Mouse (Mus musculus) splenic B cell, adult 2 months (primary cell): ENCODE data around the gene Clec2i.

ENCODE experiments used
- DNase-seq: peaks from one replicate; pipeline ENCODE4 v3.0.0-alpha.2; 2011; ENCODE audit warnings: low read depth, low spot score
- H3K27me3 ChIP-seq: 2 replicates; pipeline ENCODE4 v1.6.1; 2012; ENCODE audit warnings: mild to moderate bottlenecking, low read length, moderate library complexity, mixed read lengths; ENCODE audit not compliant: control insufficient read depth, poor library complexity, insufficient read depth, severe bottlenecking
- H3K36me3 ChIP-seq: 2 replicates; pipeline ENCODE4 v1.6.1; 2012; ENCODE audit warnings: mild to moderate bottlenecking, low read length, moderate library complexity, mixed read lengths; ENCODE audit not compliant: control insufficient read depth, poor library complexity, insufficient read depth, severe bottlenecking

Gene Clec2i

DNA sequence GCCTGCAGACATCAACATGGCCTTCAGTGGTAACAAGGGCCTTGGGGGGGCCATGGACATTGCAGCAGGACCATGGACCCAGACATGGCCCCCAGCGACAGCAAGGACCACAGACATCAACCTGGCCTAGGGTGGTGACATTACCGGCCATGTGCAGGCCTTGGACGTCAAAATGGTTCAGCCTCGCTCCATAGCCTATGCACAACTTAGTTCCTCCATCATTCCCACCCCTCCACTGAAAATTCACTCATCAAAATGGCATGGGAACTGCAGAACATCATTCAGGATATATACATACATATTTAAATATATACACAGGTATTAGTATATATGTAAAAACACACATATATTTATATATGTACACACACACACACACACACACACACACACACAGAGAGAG is 40.0 kb upstream of the Clec2i start:
- no peak for DNase-seq
- Histone ChIP-seq H3K27me3 (no peaks in the 10 kb centered on the region), H3K36me3 (peaks cover 9% of the 10 kb centered on the region)

GRCm38 (mm10) chr6:128849902-128850301 is 37.5 kb upstream of the Clec2i start:
- DNase-seq: peak; percentile 75
- H3K36me3 ChIP-seq: peaks cover 9% of the 10 kb centered on the region
- H3K27me3 ChIP-seq: no peaks in the 10 kb centered on the region

GRCm38 (mm10) chr6:128850671-128851070 is 36.7 kb upstream of the Clec2i start:
- Histone ChIP-seq H3K27me3 (no peaks in the 10 kb centered on the region), H3K36me3 (peaks cover 9% of the 10 kb centered on the region)
- DNase-seq: no peak

- peaks cover 9% of the 10 kb centered on the region for H3K36me3 ChIP-seq
- H3K27me3 ChIP-seq: no peaks in the 10 kb centered on the region
- DNase-seq: no peak
Observed at GRCm38 (mm10) chr6:128851151-128851550, 36.2 kb upstream of the Clec2i start.

DNA sequence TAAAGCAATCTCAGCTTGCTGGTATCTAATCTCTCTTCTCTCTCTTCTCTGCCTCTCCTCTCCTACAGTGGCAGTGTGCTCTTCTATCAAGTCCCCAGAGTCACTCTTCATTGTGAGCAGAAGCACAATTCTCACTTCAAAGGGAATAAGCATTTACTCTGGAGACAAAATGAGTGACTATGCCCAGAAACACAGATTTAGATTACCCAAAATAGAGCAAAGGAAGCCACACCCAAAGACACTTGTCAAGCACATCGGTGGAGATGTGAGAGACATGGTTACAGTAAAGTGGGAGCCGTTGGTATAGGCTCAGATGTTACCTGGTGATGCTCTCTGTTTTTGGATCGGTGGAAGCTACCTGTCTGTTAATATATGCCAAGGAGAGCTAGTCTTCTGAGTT is 34.6 kb upstream of the Clec2i start:
- Histone ChIP-seq H3K36me3 (peaks cover 3% of the 10 kb centered on the region), H3K27me3 (no peaks in the 10 kb centered on the region)
- DNase-seq: no peak

- DNase-seq: peak; percentile 90
- Histone ChIP-seq H3K36me3 (peaks cover 1% of the 10 kb centered on the region), H3K27me3 (no peaks in the 10 kb centered on the region)
Observed at GRCm38 (mm10) chr6:128854024-128854820, 33.2 kb upstream of the Clec2i start.

DNA sequence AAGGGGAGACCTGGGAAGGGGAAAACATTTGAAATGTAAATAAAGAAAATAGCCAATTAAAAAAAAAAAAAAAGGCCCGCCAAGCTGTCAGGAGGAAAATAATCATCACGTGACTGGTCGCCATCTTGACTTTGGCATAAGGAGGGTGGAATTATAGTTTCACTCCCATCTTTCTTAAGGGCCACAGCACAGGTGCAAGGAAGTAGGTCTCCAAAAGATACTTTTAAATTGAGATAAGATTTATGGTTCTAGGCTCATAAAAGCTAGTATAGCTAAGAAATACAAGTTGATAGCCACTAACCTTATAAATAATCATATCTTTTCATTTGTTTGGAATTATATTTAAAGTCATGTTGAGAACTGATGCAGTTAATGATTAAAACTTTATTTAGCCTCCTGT is 32.5 kb upstream of the Clec2i start:
- Histone ChIP-seq H3K36me3 (no peaks in the 10 kb centered on the region), H3K27me3 (no peaks in the 10 kb centered on the region)
- DNase-seq: no peak

GRCm38 (mm10) chr6:128855477-128855876 is 31.9 kb upstream of the Clec2i start:
- no peak for DNase-seq
- no peaks in the 10 kb centered on the region for H3K27me3 ChIP-seq
- no peaks in the 10 kb centered on the region for H3K36me3 ChIP-seq

- no peaks in the 10 kb centered on the region for H3K27me3 ChIP-seq
- peak; percentile 54 for DNase-seq
- no peaks in the 10 kb centered on the region for H3K36me3 ChIP-seq
Observed at GRCm38 (mm10) chr6:128856250-128856649, 31.1 kb upstream of the Clec2i start.

- no peaks in the 10 kb centered on the region for H3K27me3 ChIP-seq
- no peak for DNase-seq
- no peaks in the 10 kb centered on the region for H3K36me3 ChIP-seq
Observed at GRCm38 (mm10) chr6:128857976-128858375, 29.4 kb upstream of the Clec2i start.

GRCm38 (mm10) chr6:128868861-128869260 is 18.5 kb upstream of the Clec2i start:
- H3K36me3 ChIP-seq: 0 out of 2 replicates have a peak, but pooled peaks cover 1% of the 10 kb centered on the region
- no peaks in the 10 kb centered on the region for H3K27me3 ChIP-seq
- DNase-seq: no peak

DNA sequence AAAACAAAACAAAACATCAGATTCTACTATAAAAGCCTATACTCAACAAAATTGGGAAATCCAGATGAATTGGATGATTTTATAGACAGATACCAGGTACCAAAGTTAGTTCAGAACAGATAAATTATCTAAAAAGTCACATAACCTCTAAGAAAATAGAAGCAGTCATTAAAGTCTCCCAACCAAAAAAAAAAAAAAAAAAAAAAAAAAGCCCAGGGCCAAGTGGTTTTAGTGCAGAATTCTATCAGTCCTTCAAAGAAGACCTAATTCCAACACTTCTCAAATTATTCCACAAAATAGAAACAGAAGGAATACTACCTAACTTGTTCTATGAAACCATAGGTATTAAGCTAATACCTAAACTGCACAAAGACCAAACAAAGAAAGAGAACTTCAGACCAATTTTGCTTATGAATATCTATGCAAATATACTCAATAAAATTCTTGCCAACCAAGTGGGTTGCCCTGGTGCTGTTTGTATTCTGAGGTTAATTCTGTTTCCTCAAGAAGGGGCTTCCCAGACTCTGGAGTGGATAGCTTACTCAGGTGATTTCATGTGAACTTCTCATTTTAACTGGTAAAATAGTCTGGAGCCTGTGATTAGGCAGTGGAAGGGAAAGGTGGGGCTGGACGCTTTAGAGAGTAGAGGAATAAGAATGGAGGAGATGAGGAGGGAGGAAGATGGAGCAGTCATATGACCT is 15.3 kb upstream of the Clec2i start:
- no peaks in the 10 kb centered on the region for H3K27me3 ChIP-seq
- peaks cover 4% of the 10 kb centered on the region; the same call in 1 of the 2 replicates for H3K36me3 ChIP-seq
- peak; percentile 61 for DNase-seq

DNA sequence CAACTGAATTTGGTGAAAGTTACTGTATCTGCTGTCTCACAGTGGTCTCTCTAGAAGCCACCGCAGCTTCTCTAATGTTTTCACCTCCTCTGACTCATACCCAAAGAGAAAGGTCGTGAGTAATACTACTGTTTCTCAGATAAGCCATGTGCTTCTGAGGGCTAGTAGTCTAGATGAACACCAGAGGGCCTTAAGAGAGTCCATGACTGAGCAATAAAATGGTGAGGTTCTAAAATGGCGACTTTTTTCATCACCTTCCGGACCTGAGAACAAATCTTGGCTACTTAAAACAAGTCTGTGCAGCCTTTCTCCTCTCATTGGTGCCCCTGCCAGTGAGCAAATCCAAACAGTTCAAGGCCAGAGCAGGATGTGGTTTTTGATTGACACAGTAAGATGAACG is 1.4 kb downstream of the Clec2i start:
- H3K36me3 ChIP-seq: peaks cover 3% of the 10 kb centered on the region
- DNase-seq: peak; percentile 82
- H3K27me3 ChIP-seq: no peaks in the 10 kb centered on the region

- DNase-seq: peak; percentile 72
- Histone ChIP-seq H3K36me3 (peaks cover 12% of the 10 kb centered on the region), H3K27me3 (no peaks in the 10 kb centered on the region)
Observed at GRCm38 (mm10) chr6:128890948-128891355, 3.6 kb downstream of the Clec2i start, which contains the start of gene BC035044. Gene BC035044 (minus strand): TSS chr6:128891126.

DNA sequence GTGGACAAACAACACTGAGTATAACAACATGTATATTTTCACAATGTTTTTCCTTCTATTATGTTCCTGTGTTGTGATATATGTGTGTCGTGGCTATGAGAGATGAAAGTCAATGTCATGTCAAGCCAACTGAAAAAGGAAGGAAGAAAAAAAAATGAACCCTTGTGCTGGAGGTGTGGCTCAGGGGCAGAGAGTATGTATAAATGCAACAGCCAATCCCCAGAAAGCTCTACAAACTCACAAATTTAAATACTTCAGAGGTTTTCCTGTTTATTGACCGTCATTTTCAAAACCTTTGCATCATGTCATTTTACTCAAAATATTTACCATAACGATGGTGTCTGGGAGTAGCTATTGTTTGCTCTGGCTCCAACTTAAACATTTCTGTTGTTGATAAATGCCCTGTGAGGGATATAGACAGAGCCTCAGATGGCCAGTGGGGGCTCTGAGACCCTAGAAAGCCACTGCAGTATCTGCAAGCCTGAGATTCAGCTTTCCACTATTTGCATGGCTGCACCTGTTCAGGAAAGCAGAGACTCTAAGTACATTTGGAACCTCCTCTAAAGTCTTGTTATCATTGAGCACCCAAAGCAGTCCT is 8.1 kb downstream of the Clec2i start:
- DNase-seq: no peak
- H3K36me3 ChIP-seq: peaks cover 12% of the 10 kb centered on the region

More for the DNA sequence above, 8.1 kb downstream of the Clec2i start:
- no peaks in the 10 kb centered on the region for H3K27me3 ChIP-seq
